ENCODE assay signal across 25 mouse cellular contexts in the genomic region with DNA sequence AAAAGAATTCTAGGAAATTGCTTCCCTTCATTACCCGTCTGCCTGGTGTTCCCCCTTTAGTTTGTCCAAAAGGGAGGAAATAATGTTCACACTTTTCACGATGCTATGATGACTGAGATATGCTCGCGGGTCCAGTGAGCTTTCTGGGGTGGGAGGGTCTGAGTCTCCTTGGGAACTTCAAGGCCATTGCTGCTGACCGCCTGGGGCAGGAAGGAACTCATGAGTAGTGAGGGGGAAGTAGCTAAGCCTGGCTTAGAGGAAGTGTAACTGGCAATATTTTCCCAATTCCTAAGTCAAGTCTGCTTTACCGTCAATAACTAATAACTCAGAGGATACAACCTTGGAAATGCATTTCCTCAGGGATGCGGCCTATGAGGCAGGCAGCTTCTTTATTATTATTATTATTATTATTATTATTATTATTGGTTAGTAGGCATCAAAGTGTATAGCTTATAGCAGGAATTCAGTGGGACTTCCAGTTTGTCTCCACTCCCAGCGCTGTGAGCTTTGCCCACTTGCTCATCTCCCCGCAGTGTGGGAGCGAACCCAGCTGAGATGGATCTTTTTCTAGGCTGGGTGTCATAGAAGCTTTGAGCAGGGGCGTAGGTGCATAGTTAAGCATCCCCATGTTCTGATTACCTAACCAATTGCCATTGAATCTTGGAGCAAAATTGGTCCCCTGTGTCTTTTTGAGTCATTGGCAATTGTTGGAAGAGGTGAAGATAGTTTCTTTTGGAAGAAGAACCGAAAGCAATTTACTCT.
A peak's percentile ranks its signal among the peaks of the same experiment; 100 is the strongest.
DNase-seq lines count a peak whose midpoint lies in the region; ATAC-seq and TF ChIP-seq lines count a peak whose summit lies in the region.
"Had no signal": no experiment of that assay in that cellular context is flagged by ENCODE, and none has a peak within 500 bp of the region (broad histone marks: within the 10 kb centered on the region; RNA-seq: fewer than 3 reads in every experiment).

No protein-coding gene starts in this region.

- no peaks in the 10 kb centered on the region for H3K9me3 ChIP-seq in kidney, embryonic 16.5 days (ENCODE audit: low read length)
- H3K9me3 ChIP-seq in hindbrain, postnatal 0 days (ENCODE audit: low read length) = no peaks in the 10 kb centered on the region
- H3K9me3 ChIP-seq: intestine, embryonic 15.5 days; limb, embryonic 10.5 days; limb, embryonic 15.5 days; lung, embryonic 15.5 days; midbrain, embryonic 13.5 days had no signal

- ATAC-seq in frontal cortex, adult (ENCODE audit: low TSS enrichment) = peak; percentile 90
- ATAC-seq in kidney, embryonic 16.5 days (ENCODE audit: low FRiP score, low TSS enrichment) = no peak
- ATAC-seq in megakaryocyte progenitor cell, adult 5-6 weeks (replicated peaks; ENCODE audit: poor library complexity) = peak; percentile 70
- no peak for ATAC-seq in hindbrain, postnatal 0 days
- ATAC-seq: activated CD4-positive, CD25-positive, alpha-beta regulatory T cell, adult 4 months; forebrain, embryonic 16.5 days; hindbrain, embryonic 16.5 days; intestine, embryonic 15.5 days; midbrain, embryonic 13.5 days had no signal

- no peak overlapping the region for H3K4me3 ChIP-seq in kidney, embryonic 16.5 days (ENCODE audit: low read length)
- H3K4me3 ChIP-seq in bone marrow macrophage, adult 2 months (ENCODE audit: insufficient read depth, low read length) = no peak overlapping the region
- H3K4me3 ChIP-seq in hindbrain, postnatal 0 days (ENCODE audit: low read length) = no peak overlapping the region
- H3K4me3 ChIP-seq: erythroblast, embryonic 14.5 days; intestine, embryonic 15.5 days; limb, embryonic 10.5 days; limb, embryonic 15.5 days; lung, embryonic 15.5 days; midbrain, embryonic 13.5 days had no signal

- H3K36me3 ChIP-seq in kidney, embryonic 16.5 days (ENCODE audit: insufficient read depth, low read length) = no peaks in the 10 kb centered on the region
- no peaks in the 10 kb centered on the region for H3K36me3 ChIP-seq in hindbrain, postnatal 0 days (ENCODE audit: insufficient read depth, low read length)
- H3K36me3 ChIP-seq: intestine, embryonic 15.5 days; limb, embryonic 10.5 days; limb, embryonic 15.5 days; lung, embryonic 15.5 days; midbrain, embryonic 13.5 days had no signal

- no peak for TF ChIP-seq CTCF in bone marrow macrophage, adult 2 months (IDR thresholded peaks at IDR 0.05; ENCODE audit: low read depth, low read length)
- no peak for TF ChIP-seq CTCF in hindbrain, postnatal 0 days (IDR thresholded peaks at IDR 0.05; ENCODE audit: low read depth)

- H3K27ac ChIP-seq in kidney, embryonic 16.5 days (ENCODE audit: low read length) = peak overlapping the region; percentile 49
- peak overlapping the region; percentile 24 for H3K27ac ChIP-seq in bone marrow macrophage, adult 2 months (ENCODE audit: insufficient read depth, low read depth, low read length)
- no peak overlapping the region for H3K27ac ChIP-seq in hindbrain, postnatal 0 days
- H3K27ac ChIP-seq: intestine, embryonic 15.5 days; limb, embryonic 10.5 days; limb, embryonic 15.5 days; liver, embryonic 14.5 days; lung, embryonic 15.5 days; midbrain, embryonic 13.5 days had no signal

- H3K27me3 ChIP-seq in kidney, embryonic 16.5 days (ENCODE audit: insufficient read depth, low read length) = no peaks in the 10 kb centered on the region
- no peaks in the 10 kb centered on the region for H3K27me3 ChIP-seq in hindbrain, postnatal 0 days (ENCODE audit: insufficient read depth, low read length)
- H3K27me3 ChIP-seq: CH12.LX; intestine, embryonic 15.5 days; limb, embryonic 15.5 days; lung, embryonic 15.5 days; midbrain, embryonic 13.5 days had no signal

- WGBS in kidney, embryonic 16.5 days = 82% methylated on average over 12 of the region's 12 CpGs
- WGBS in hindbrain, postnatal 0 days = 89% methylated on average over 12 of the region's 12 CpGs

- H3K9ac ChIP-seq in kidney, embryonic 16.5 days (replicated peaks; ENCODE audit: low read length) = no peak overlapping the region
- H3K9ac ChIP-seq in hindbrain, postnatal 0 days (replicated peaks; ENCODE audit: low read length) = no peak overlapping the region
- H3K9ac ChIP-seq: intestine, embryonic 15.5 days; limb, embryonic 15.5 days; liver, embryonic 14.5 days; lung, embryonic 15.5 days; midbrain, embryonic 13.5 days had no signal

- no peaks in the 10 kb centered on the region for H3K4me1 ChIP-seq in kidney, embryonic 16.5 days (ENCODE audit: insufficient read depth, low read length)
- H3K4me1 ChIP-seq in bone marrow macrophage, adult 2 months (ENCODE audit: control insufficient read depth, insufficient read depth, low read length) = peaks cover 19% of the 10 kb centered on the region
- H3K4me1 ChIP-seq in hindbrain, postnatal 0 days (ENCODE audit: insufficient read depth, low read length) = no peaks in the 10 kb centered on the region
- H3K4me1 ChIP-seq: intestine, embryonic 15.5 days; limb, embryonic 10.5 days; limb, embryonic 15.5 days; lung, embryonic 15.5 days; midbrain, embryonic 13.5 days had no signal

- H3K4me2 ChIP-seq in kidney, embryonic 16.5 days (replicated peaks; ENCODE audit: low read depth, low read length) = no peak overlapping the region
- H3K4me2 ChIP-seq in hindbrain, postnatal 0 days (ENCODE audit: low read depth, low read length) = no peak overlapping the region
- H3K4me2 ChIP-seq: limb, embryonic 15.5 days; midbrain, embryonic 13.5 days had no signal

- no peak for TF ChIP-seq POLR2A in bone marrow macrophage, adult 2 months (IDR thresholded peaks at IDR 0.05; ENCODE audit: borderline replicate concordance, low read depth, low read length)

- DNase-seq in frontal cortex, postnatal 36 days (ENCODE audit: low spot score in 2 of 2) = no peak
- no peak for DNase-seq in kidney, adult 8-10 months
- no peak for DNase-seq in hindbrain, postnatal 0 days (ENCODE audit: low spot score)
- DNase-seq in cerebellum, postnatal 25 days = no peak
- DNase-seq: cerebellum, adult 9-10 months; gastrocnemius, postnatal 25 days; lung, postnatal 36 days; right cerebral cortex, adult 18-20 months; right cerebral cortex, postnatal 4 days; thymus, postnatal 4 days had no signal

Comparison
In these comparisons a context has a peak if more than half of its experiments do, and no peak if none do; other contexts are left out.
1. ATAC-seq: peak in frontal cortex, adult (single experiment) and megakaryocyte progenitor cell, adult 5-6 weeks (single experiment); none in kidney, embryonic 16.5 days (single experiment) and hindbrain, postnatal 0 days (single experiment).